Mouse (Mus musculus) hindbrain, postnatal 0 days (tissue): ENCODE results near the gene Cfb. TPM values are rescaled to one million over a fixed set of nuclear protein-coding genes. Genes with fewer than 3 reads are reported as not detected.

ENCODE experiments used
- ATAC-seq: fragments of 200-750 bp; cut with Nextera tagmentation; 2 replicates; pipeline ENCODE4 v1.8.0; 2017; ENCODE audit warnings: mild to moderate bottlenecking, moderate TSS enrichment, moderate library complexity
- DNase-seq: peaks from one replicate; pipeline ENCODE4 v3.0.0-alpha.2; 2015; ENCODE audit warnings: low spot score
- H3K27ac ChIP-seq: fragments of 300-500 bp; sonication (generic); 2 replicates; pipeline ENCODE4 v1.5.1; 2014; ENCODE audit warnings: mild to moderate bottlenecking
- H3K27me3 ChIP-seq: fragments of 300-500 bp; sonication (generic); 2 replicates; pipeline ENCODE4 v1.6.1; 2014; ENCODE audit warnings: low read length, mixed read lengths; ENCODE audit not compliant: insufficient read depth
- H3K36me3 ChIP-seq: fragments of 300-500 bp; sonication (generic); 2 replicates; pipeline ENCODE4 v1.6.1; 2014; ENCODE audit warnings: low read length, mixed read lengths; ENCODE audit not compliant: insufficient read depth
- H3K4me1 ChIP-seq: fragments of 300-500 bp; sonication (generic); 2 replicates; pipeline ENCODE4 v1.6.1; 2014; ENCODE audit warnings: antibody characterized with exemption, low read length, mixed read lengths; ENCODE audit not compliant: insufficient read depth
- H3K4me2 ChIP-seq: fragments of 300-500 bp; sonication (generic); 2 replicates; pipeline ENCODE4 v1.6.1; 2014; ENCODE audit warnings: low read depth, mild to moderate bottlenecking, low read length, moderate library complexity, mixed read lengths
- H3K4me3 ChIP-seq: fragments of 300-500 bp; sonication (generic); 2 replicates; pipeline ENCODE4 v1.5.1; 2014; ENCODE audit warnings: low read length
- H3K9ac ChIP-seq: fragments of 300-500 bp; sonication (generic); replicated peaks from 2 replicates; pipeline ENCODE4 v1.6.1; 2014; ENCODE audit warnings: mild to moderate bottlenecking, low read length, moderate library complexity, mixed read lengths
- H3K9me3 ChIP-seq: fragments of 300-500 bp; sonication (generic); 2 replicates; pipeline ENCODE4 v1.6.1; 2016; ENCODE audit warnings: low read length, mixed read lengths
- CTCF ChIP-seq: IDR thresholded peaks from 2 replicates; pipeline ENCODE4 v1.5.1; 2016; ENCODE audit warnings: antibody characterized with exemption, control low read depth, low read depth
- WGBS: fragments of 180-500 bp; shearing (Covaris S2); extraction: QIAGEN DNeasy Blood & Tissue Kit; methylation state at CpG from one replicate; pipeline ENCODE4 v1.1.7; 2014; 5-methylcytosine and 5-hydroxymethylcytosine counted together
- polyA plus RNA-seq: library from polyadenylated mRNA; unstranded; fragments of >200 nt; fragmentation: Nextera tagmentation; extraction: Ambion mirVana; gene quantifications from 2 replicates; pipeline ENCODE4 v1.2.1, GENCODE M21; 2015
- total RNA-seq: library from RNA; depleted of rRNA; stranded (reverse); fragments of >200 nt; gene quantifications from 2 replicates; pipeline ENCODE4 v1.2.3, GENCODE M21; 2014

The Cfb gene
- total and polyA plus RNA-seq, 2 experiments from 2014 or later = 0.26 to 1.3 TPM

DNA sequence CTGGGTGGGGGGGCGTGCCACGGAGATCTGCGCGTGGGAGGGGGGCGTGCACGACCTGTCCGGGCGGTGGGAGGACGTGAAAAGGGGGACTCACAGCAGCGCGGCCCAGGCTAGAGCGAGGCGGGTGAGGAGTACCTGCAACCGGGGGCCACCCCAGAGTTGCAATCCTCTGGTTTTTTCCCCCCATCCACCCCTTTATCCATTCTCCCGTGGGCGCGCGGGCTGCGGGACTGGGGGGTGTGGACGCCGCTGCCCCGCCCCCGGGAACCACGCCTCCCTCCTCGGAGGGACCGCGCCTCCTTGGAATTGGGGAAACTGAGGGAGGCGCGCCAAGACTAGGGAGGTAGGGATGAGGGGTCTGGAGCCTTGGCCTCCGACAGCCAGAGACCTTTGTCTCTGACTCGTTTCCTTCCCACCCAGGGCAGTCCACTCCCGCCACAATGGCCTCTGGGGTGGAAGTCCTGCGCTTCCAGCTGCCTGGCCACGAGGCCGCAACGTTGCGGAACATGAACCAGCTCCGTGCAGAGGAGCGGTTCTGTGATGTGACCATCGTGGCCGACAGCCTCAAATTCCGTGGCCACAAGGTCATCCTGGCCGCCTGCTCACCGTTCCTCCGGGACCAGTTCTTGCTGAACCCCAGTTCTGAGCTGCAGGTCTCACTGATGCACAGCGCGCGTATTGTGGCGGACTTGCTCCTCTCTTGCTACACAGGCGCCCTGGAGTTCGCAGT, 32.6 kb upstream of the Cfb start:
- H3K36me3 ChIP-seq = no peaks in the 10 kb centered on the region; the same call in 1 of the 2 replicates
- peak overlapping the region; percentile 91 for H3K27ac ChIP-seq
- peak; percentile 44 for ATAC-seq
- peak overlapping the region; percentile 85 for H3K9ac ChIP-seq
- H3K9me3 ChIP-seq = no peaks in the 10 kb centered on the region
- peak overlapping the region; percentile 90 for H3K4me2 ChIP-seq
- TF ChIP-seq CTCF = no peak
- H3K4me3 ChIP-seq = peak overlapping the region; percentile 75
- 6% methylated on average over 46 of the region's 51 CpGs for WGBS
- peak; percentile 45 for DNase-seq
- H3K4me1 ChIP-seq = peaks cover 15% of the 10 kb centered on the region; the same call in 1 of the 2 replicates
- H3K27me3 ChIP-seq = no peaks in the 10 kb centered on the region

DNA sequence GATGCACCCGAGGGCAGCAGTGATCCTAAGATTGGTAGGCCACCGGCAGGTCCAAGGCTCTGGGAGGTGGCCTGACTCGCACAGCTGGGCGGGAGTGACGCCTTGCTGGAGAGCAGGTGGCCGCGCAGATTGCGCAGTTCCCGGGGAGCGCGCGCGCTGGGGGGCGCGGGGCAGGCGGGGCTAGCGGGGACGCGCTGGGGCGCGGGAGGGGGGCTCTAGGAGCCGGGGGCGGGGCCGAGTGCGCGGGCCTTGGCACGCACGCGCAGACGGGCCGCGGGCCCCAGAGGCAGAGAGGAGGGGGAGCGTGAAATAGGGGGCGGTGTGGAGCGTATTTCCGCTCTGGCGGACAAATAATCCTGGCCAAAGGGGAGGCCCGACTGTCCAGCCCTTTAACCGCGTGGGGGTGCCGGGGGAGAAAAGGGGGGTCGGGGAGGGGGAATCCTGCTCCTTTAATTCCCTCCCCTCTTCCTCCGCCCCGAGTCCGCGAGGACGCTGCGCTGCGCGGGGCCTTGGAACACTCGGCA, 31.8 kb upstream of the Cfb start:
- Histone ChIP-seq H3K27ac (peak overlapping the region; percentile 91), H3K9me3 (no peaks in the 10 kb centered on the region), H3K36me3 (no peaks in the 10 kb centered on the region; the same call in 1 of the 2 replicates), H3K9ac (peak overlapping the region; percentile 85), H3K4me1 (peaks cover 15% of the 10 kb centered on the region; the same call in 1 of the 2 replicates), H3K4me3 (peak overlapping the region; percentile 75), H3K4me2 (peak overlapping the region; percentile 90), H3K27me3 (no peaks in the 10 kb centered on the region)
- 2% methylated on average over 21 of the region's 51 CpGs for WGBS
- ATAC-seq (peak; percentile 94), DNase-seq (peak; percentile 99)
- TF ChIP-seq CTCF = peak; percentile 20; the same call in 1 of the 2 replicates

DNA sequence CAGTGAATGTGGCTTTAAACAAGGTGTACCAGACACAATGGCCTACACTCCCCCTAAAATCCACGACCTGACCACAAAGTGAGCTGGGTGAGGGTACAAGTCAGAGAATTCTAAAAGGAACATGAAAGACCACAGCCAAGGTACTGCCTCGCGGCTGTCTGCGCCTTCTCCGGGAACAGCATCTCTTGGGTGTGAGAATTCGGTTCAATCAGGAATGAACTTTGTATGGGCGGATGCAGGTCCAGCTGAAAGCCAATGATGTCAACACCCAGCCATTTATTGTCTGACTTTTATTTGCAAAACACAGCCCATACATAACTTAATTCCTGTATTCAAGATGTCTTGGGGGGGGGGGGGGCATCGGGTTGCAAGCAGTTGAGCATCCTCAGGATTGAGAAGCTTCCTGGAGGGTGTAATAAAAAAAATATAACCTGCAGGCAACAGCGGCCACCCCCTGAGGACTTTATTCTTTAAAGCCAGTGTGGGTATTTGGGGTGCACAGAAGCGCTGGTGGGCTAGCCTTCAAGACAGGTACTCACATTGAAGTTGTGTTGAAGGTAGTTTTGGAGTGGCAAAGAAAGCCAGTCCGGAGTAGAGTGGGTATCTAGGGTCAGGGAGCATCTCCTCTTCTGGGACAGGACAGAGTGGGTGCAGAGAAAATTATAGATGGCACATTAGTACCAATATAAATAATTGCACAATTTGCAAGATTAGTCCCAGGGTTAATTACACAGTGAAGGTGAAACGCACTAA, 30.9 kb upstream of the Cfb start:
- DNase-seq (no peak), ATAC-seq (no peak)
- peaks cover 15% of the 10 kb centered on the region; the same call in 1 of the 2 replicates for H3K4me1 ChIP-seq
- no peaks in the 10 kb centered on the region for H3K27me3 ChIP-seq
- TF ChIP-seq CTCF = no peak
- no peaks in the 10 kb centered on the region for H3K9me3 ChIP-seq
- no peaks in the 10 kb centered on the region; the same call in 1 of the 2 replicates for H3K36me3 ChIP-seq
- H3K9ac ChIP-seq = peak overlapping the region; percentile 85; the same call in 1 of the 2 replicates
- 65% methylated on average over 12 of the region's 12 CpGs for WGBS
- peak overlapping the region; percentile 91 for H3K27ac ChIP-seq
- H3K4me2 ChIP-seq = peak overlapping the region; percentile 90
- H3K4me3 ChIP-seq = peak overlapping the region; percentile 75

DNA sequence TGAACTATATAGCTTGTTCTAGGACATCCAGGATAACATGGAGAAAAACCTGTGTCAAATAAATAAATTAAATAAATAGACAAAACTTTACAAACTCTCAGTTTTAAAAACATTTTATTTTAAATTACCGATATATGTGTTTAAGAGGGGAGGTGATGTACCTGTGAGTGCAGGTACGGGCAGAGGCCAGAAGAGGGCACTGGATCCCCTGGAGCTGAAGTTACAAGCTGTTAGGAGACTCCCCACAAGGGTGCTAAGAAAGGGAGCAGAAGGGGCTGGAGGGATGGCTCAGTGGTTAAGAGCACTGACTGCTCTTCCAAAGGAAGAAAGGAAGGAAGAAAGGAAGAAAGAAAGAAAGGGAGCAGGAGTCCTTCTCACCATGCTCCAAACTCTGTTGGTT, 29.1 kb upstream of the Cfb start:
- Histone ChIP-seq H3K27ac (no peak overlapping the region), H3K36me3 (no peaks in the 10 kb centered on the region; the same call in 1 of the 2 replicates), H3K9ac (no peak overlapping the region), H3K4me2 (no peak overlapping the region), H3K4me3 (no peak overlapping the region), H3K27me3 (no peaks in the 10 kb centered on the region), H3K9me3 (no peaks in the 10 kb centered on the region), H3K4me1 (peaks cover 13% of the 10 kb centered on the region; the same call in 1 of the 2 replicates)
- no peak for DNase-seq
- 99% methylated on average over 2 of the region's 2 CpGs for WGBS
- 0 out of 2 replicates have a peak, but pooled peaks have one; percentile 9 for TF ChIP-seq CTCF
- no peak for ATAC-seq

DNA sequence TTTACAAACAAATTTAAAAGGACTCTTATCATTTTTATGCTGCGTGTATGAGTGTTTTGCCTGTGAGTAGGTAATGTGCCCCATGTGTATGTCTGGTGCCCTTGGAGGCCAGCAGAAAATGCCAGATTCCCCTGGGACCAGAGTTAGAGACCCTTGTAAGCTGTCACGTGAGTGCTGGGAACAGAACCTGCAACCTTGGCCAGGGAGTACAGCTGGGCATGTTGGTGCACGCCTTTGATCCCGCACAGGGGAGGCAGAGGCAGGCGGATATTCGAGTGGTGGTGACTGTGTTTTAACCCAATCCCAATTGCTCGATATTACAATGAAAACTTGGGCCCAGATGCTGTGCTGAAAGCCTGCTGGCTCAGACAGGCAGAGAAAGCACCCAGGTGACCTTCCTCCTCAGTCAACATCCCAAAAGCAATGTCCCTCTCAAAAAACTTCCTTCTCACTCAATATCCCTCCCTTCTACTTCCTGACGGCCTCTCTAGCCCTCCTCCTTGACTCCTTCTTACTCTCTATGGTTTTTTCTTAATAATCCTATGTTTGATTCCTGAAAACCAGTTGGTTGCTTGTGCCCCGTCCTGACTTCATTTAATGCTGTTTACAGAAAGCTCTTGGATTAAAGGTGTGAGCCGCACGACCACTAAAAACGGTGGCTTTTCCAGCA, 27.9 kb upstream of the Cfb start:
- 0 out of 2 replicates have a peak, but pooled peaks cover 1% of the 10 kb centered on the region for H3K4me1 ChIP-seq
- H3K36me3 ChIP-seq = no peaks in the 10 kb centered on the region
- H3K9ac ChIP-seq = no peak overlapping the region
- no peaks in the 10 kb centered on the region for H3K9me3 ChIP-seq
- ATAC-seq = no peak
- WGBS = 92% methylated on average over 12 of the region's 12 CpGs
- TF ChIP-seq CTCF = no peak
- H3K27ac ChIP-seq = no peak overlapping the region
- no peak for DNase-seq
- no peak overlapping the region for H3K4me2 ChIP-seq
- H3K4me3 ChIP-seq = no peak overlapping the region
- H3K27me3 ChIP-seq = no peaks in the 10 kb centered on the region

DNA sequence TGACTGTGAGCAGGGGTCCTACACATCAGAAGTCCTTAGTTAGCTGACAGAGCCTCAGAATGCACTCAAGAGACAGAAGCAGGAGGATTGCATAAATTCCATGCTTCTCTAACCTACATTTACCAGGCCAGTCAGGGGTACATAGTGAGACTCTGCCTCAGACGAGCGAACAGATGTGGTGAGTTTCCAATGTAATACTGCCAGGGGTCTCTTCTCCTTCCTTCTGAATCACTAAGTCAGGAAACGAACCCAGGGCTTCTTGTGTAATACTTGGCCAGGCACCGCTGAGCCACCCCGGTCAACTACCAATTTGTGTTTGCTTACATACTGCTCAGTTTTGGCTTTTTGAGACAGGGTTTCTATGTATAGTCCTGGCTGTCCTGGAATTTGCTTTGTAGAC, 25.6 kb upstream of the Cfb start:
- no peaks in the 10 kb centered on the region for H3K27me3 ChIP-seq
- no peaks in the 10 kb centered on the region for H3K36me3 ChIP-seq
- 90% methylated on average over 5 of the region's 5 CpGs for WGBS
- DNase-seq (no peak), ATAC-seq (no peak)
- no peaks in the 10 kb centered on the region for H3K9me3 ChIP-seq
- H3K9ac ChIP-seq = no peak overlapping the region
- H3K4me2 ChIP-seq = no peak overlapping the region
- H3K4me1 ChIP-seq = no peaks in the 10 kb centered on the region
- TF ChIP-seq CTCF = no peak
- no peak overlapping the region for H3K4me3 ChIP-seq
- no peak overlapping the region for H3K27ac ChIP-seq
